Mouse (Mus musculus) erythroblast, adult 5-6 weeks (primary cell): ENCODE data around the gene Adam15. TPM values are rescaled to one million over a fixed set of nuclear protein-coding genes. Genes with fewer than 3 reads are reported as not detected.

Experiments
- ATAC-seq: replicated peaks from 2 replicates; pipeline ENCODE4 v1.8.0; 2016; ENCODE audit warnings: moderate number of reproducible peaks, mild to moderate bottlenecking, moderate TSS enrichment, inconsistent platforms; ENCODE audit not compliant: poor library complexity, low FRiP score, severe bottlenecking
- total RNA-seq, 2 experiments: library from RNA; stranded (forward) in 1 of 2; stranded (reverse) in 1 of 2; fragments of 150-400 nt in 1 of 2; fragments of 200-764, 138-1000 nt in 1 of 2; gene quantifications; 2 replicates each; pipeline versions ENCODE4 v1.2.3 to v1.2.4; 2015 to 2017; ENCODE audit warnings: low replicate concordance in 2 of 2

Adam15 gene
- total RNA-seq, 2 experiments from 2014 or later, result 14.1 to 34.2 TPM

DNA sequence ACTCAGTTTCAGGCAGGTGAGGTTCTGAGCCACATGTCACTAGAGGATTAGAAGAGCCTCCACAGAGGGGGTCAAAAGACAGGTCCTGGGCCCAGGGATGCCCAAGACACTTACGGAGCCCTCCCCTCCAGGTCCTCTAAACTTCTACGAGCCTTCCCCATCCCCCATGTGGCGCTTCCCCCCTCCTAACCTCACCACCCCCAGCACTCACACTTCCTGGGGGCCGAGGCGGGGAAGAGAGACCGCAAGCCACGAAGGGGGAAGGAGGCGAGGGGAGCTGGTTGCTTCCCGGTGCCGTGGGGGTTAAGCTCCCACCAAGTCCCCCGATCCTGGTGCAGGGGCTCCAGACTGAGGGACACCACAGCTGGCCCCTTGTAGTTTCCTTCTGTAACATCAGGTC lies 35.7 kb upstream of the Adam15 start:
- no peak for ATAC-seq

GRCm38 (mm10) chr3:89384331-89385076 lies 34.7 kb upstream of the Adam15 start:
- no peak for ATAC-seq

- ATAC-seq, result no peak
These were observed 34.0 kb upstream of the Adam15 start for GRCm38 (mm10) chr3:89383651-89384255.

DNA sequence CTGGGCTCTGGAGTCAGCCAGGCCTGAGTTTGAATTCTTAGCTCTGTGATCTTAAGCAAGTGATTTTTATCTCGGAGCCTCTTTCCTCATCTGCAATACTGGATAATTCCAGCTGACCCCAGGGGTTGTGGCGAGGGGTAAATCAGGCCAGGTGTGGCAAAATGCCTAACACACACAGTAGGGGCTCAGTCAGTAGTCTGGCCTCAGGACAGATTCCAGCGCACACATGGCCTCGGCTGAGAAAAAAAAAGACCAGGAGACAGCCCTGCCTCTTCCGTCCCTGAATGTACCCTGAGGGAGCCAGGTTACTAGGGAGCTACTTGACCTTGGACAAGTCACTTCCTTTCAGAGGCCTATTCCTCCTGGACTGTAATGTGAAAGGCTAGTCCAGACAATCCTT lies 33.2 kb upstream of the Adam15 start:
- no peak for ATAC-seq

DNA sequence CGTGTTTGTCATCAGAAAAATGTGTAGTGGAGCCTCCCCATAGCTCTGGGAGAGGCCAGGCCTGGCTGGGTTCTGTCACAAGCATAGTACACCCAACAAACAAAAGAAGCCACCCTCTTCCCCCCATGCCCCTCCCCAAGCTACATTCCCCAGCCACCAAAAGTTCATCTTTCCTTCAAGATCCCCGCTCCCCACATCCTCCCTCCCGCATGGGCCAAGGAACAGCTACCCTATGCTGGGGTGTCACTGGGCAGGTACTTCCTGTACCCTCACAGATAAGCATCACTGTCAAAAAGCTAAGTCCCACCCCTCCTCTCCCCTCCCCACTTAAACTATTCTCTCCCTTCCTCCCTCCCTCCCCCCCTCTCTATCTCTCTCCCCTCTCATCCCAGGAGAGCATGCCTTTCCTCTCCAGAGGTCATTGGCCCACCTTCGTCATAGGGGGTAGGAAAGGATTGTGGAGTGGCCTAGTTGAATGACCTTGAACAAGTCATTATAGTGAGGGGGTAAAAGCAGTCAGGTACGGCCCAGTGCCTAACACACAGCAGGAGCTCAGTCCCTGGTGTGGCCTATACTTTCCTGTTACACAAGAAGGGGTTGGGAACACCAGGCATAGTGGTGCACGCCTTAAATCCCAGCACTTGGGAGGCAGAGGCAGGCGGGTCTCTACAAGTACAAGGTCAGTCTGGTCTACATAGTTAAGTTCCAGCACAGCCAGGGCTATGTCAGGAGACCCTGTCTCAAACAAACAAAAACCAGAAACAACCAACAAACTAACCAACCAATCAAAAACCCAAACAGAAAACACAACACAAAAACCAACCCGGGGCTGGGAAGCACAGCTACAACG lies 32.5 kb upstream of the Adam15 start:
- no peak for ATAC-seq

DNA sequence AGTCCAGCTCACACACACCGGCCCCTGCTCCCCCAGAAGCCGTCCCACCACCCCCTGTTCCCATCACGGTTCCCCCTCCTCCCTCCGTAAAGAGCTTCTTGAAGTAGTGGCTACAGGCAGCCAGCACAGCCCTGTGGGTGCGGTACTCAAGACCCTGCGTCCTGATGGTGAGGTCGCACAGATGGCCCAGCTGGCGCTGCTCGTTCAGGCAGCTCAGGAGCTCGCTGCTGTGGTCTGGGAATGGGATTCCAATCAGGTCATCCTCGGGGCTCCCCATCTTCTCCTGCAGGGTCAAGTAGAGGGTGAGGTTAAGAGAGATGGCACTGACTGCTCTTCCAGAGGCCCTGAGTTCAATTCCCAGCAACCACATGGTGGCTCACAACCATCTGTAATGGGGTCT lies 31.4 kb upstream of the Adam15 start:
- ATAC-seq, result no peak

DNA sequence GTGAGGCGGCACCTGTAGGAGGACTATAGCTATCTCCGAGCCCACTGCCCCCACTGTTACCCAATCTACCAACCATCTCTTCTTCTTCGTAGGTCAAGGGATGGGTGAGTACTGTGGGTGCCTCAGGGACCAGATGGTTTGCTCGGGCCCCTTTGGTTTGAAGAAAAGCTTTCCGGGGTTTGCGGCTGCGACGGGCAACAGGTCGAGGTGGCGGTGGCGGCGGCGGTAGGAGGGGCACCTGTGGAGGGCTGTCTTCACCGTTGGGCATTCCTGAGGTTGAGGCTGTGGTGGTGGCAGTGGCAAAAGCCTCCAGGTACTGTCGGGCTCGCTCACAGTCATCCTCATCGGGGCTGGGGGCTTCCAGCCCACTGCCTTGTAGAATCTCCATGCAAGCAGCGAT lies 30.9 kb upstream of the Adam15 start:
- no peak for ATAC-seq

GRCm38 (mm10) chr3:89380291-89380690 lies 30.5 kb upstream of the Adam15 start:
- ATAC-seq, result no peak

DNA sequence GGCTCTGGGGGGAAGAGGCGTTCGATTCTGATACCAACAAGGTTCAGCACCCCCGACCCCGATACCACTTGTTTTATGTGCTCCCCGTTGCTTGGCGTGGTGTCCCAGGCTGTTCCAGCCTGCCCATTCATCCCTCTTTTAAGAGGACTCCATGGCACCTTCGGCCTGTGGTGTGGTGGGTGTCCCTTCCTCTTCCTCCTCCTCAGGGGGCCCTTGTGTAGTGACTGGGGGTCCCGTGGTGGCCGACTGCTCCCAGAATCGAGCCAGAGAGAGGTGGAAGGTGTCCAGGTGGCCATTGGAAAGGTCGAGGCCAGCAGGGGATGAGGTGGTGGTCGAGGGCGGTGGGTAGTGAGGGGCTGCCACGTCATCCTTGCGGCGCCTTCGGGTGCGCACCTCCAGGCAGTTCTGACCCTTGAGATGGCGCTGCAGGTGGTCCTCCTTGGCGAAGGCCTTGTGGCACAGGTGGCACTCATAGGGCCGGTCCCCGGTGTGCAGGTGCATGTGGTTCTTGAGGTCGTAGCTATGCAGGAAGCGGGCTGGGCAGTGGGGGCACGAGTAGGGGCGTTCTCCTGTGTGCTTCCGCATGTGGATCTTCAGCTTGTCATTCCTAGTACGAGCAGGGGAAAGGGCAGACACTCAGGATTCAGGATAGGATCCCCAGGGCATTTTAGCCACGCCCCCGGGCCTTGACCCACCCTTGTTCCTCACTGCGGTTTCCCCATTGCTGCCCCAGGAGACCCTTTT lies 29.8 kb upstream of the Adam15 start:
- ATAC-seq, result no peak

GRCm38 (mm10) chr3:89378394-89379067 lies 28.7 kb upstream of the Adam15 start:
- peak; percentile 68 for ATAC-seq

GRCm38 (mm10) chr3:89377831-89378230 lies 28.0 kb upstream of the Adam15 start:
- peak; percentile 4; the same call in 1 of the 2 replicates for ATAC-seq

- no peak for ATAC-seq
These were observed 23.9 kb upstream of the Adam15 start for GRCm38 (mm10) chr3:89373581-89374231.

DNA sequence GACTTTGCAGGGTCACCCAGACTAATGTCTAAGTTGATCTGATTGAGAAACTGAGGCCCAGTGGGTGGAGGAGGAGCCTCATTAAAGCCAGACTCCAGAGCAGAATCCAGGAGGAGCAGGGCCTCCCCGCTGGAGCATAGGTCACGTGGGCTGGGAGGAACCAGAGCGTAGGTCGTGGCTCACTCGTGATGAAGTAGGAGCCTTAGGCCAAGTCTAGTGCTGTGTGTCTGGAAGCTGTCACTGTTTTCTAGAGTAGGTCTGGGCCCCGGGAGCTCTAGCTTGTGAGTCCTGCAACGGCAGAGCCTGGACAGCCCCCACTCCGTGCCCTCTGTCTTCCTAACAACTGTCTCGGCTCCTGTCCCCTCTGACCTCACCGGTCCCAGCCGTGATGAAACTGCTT lies 17.5 kb upstream of the Adam15 start:
- no peak for ATAC-seq

DNA sequence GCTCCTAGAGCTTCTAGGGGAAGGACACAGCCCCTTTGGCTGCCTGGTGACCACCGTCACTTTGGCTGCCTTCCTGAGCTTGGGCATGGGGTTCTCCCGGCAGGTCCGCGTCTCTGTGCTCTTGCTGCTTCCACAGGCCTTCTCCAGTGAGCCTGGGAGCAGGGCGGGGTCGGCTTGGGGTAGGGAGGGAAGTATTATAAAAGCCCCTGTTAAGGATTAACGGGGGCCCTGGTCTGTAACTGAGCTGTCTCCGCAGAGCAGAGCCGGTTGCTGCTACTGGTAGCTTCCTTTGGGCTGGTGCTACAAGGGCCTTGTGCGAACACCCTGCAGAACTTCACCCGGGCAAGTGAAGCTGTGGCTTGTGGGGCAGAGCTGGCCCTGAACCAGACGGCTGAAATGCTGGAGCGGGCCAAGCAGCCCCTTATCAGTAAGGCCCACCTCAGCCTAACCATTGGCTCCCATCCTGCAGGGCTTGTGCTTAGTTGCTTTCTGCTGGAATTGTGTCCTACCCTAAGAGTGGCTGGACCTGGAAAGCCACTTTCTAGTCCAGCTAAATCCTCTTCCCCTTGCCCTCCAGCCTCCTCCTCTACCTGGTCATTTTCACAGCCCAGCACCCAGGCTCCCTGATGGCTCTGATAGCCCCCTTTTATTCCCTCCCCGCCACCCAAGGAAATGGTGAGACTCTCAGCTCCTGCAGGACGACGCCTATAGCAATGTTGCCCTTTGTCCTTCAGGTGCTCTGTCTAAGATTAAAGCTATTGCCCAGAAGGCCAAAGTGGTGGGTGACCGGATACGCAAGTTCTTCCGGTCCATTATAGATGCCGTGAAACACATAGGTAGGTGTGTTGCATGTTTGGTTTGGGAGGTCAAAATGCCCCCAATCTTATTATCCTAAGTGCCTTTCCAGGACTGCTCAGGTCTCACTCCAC lies 16.0 kb upstream of the Adam15 start:
- no peak for ATAC-seq

GRCm38 (mm10) chr3:89365153-89365485 lies 15.3 kb upstream of the Adam15 start, which contains the start of gene Dcst1:
Dcst1 (minus strand) TSS chr3:89365253.
- ATAC-seq, result no peak

DNA sequence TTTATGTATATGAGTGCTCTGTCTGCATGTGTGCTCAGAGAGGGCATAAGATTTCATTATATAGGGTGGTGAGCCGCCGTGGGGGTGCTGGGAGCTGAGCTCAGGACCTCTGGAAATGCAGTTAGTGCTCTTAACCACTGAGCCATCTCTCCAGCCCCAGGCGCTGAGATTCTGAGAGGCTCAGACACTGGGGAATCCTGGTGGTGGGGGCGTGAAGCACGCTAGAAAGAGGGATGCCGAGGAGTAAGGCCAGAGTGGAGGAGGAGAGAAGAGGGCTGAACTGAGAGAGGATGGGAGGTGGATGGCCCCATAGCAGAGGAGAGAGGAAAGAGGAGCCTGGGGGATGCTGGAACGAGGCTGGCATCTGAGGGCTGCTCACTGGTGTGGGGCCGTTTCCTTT lies 14.8 kb upstream of the Adam15 start:
- ATAC-seq, result no peak

DNA sequence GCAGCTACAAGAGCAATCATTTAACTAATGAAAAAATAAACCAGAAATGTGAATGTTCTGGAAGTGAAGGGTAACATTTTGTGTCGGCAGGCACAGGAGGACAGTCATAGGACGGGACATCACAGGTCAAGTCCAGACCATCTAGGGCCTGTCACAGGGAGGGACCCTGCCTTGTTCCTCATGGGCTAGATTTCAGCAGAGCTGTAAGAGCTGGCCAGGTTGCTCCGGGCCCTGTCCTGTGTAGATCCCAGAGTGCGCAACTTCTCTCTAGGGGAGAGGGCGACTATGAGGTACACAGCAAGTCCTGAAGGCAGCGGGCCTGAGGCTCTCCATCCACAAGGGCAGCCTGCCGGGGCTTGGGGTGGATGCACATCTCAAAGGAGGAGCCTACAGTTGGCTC lies 11.9 kb upstream of the Adam15 start, which contains the start of gene Dcst2:
Dcst2 (plus strand) TSS at position 301 of the 400 bp plus-strand sequence.
- ATAC-seq, result no peak

GRCm38 (mm10) chr3:89360237-89360636 lies 10.4 kb upstream of the Adam15 start:
- no peak for ATAC-seq
